Mouse (Mus musculus) ES-E14 (cell line): ENCODE measurements around the gene Fkbp5.

ENCODE experiments used
- CHD2 ChIP-seq: IDR thresholded peaks from 2 replicates; pipeline ENCODE4 v1.6.1; 2014; ENCODE audit warnings: mild to moderate bottlenecking, low read depth, low read length, inconsistent platforms
- HCFC1 ChIP-seq: IDR thresholded peaks from 2 replicates; pipeline ENCODE4 v1.6.1; 2012; ENCODE audit warnings: low read length, inconsistent platforms, borderline replicate concordance; ENCODE audit not compliant: insufficient read depth
- MAFK ChIP-seq: IDR thresholded peaks from 2 replicates; pipeline ENCODE4 v1.6.1; 2014; ENCODE audit warnings: mild to moderate bottlenecking, low read depth, low read length, inconsistent platforms; ENCODE audit not compliant: insufficient read depth
- ZC3H11A ChIP-seq: IDR thresholded peaks from 2 replicates; pipeline ENCODE4 v1.6.1; 2012; ENCODE audit warnings: low read depth, mild to moderate bottlenecking, inconsistent platforms, low read length, borderline replicate concordance

DNA sequence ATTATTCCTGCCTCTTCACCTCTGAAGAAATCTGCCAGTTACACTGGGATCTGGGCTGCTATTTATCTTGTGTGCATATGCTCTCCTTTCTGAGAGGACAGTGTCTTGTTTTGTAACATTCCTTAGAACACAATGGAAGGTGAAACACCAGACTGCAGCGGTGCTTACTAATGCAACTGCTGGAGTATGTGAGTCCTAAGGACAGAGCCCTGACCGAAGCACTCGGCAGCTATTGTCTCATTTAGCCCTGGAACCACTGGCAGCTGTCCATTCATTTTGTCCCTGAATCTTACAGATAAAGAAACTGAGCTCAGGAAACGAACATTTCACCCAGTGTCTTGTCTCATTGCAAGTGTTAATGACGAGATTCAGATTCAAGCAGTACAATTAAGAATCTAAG lies 44.6 kb downstream of the Fkbp5 start:
- TF ChIP-seq CHD2 (no peak), ZC3H11A (no peak), HCFC1 (no peak), MAFK (no peak)
